Mouse (Mus musculus) bone marrow, adult 2 months (tissue): ENCODE results near the gene Fignl2. TPM values are rescaled to one million over a fixed set of nuclear protein-coding genes. Genes with fewer than 3 reads are reported as not detected.

Experiments used
- H3K27ac ChIP-seq: fragments of 200-500 bp; 2 replicates; pipeline ENCODE4 v1.5.1; 2012; ENCODE audit warnings: low read depth, mild to moderate bottlenecking, control low read depth, inconsistent platforms, low read length; ENCODE audit not compliant: control insufficient read depth, poor library complexity, insufficient read depth
- H3K4me1 ChIP-seq: fragments of 200-500 bp; 2 replicates; pipeline ENCODE4 v1.6.1; 2011; ENCODE audit warnings: low read length; ENCODE audit not compliant: control insufficient read depth, insufficient read depth
- H3K4me3 ChIP-seq: fragments of 200-500 bp; replicated peaks from 2 replicates; pipeline ENCODE3; 2011; ENCODE audit warnings: mild to moderate bottlenecking, low read depth, low read length, control low read depth; ENCODE audit not compliant: control insufficient read depth
- CTCF ChIP-seq: fragments of 200-500 bp; IDR thresholded peaks from 2 replicates; pipeline ENCODE4 v1.5.1; 2011; ENCODE audit warnings: low read length, control low read depth; ENCODE audit not compliant: control insufficient read depth, insufficient read depth
- POLR2A ChIP-seq: fragments of 200-500 bp; IDR thresholded peaks from 2 replicates; pipeline ENCODE4 v1.6.1; 2011; ENCODE audit warnings: low read depth, mild to moderate bottlenecking, control low read depth, low read length, borderline replicate concordance; ENCODE audit not compliant: control insufficient read depth
- WGBS: fragments of 180-500 bp; shearing (Covaris S2); methylation state at CpG from one replicate; pipeline ENCODE4 v1.1.7; 2018; 5-methylcytosine and 5-hydroxymethylcytosine counted together
- polyA plus RNA-seq: library from polyadenylated mRNA; stranded (reverse); fragments of >200 nt; gene quantifications from 2 replicates; pipeline ENCODE4 v1.2.4, GENCODE M21; 2011; ENCODE audit warnings: low replicate concordance; ENCODE audit not compliant: missing spikeins, insufficient read depth, insufficient read length

Gene Fignl2
- polyA plus RNA-seq, 1 experiment = 1.9 TPM

- Histone ChIP-seq H3K27ac (no peak overlapping the region), H3K4me1 (peaks cover 2% of the 10 kb centered on the region), H3K4me3 (no peak overlapping the region)
- WGBS = 70% methylated on average over 7 of the region's 9 CpGs
- TF ChIP-seq CTCF = no peak
- TF ChIP-seq POLR2A = no peak
Measured at GRCm38 (mm10) chr15:101066920-101067696, 11.3 kb downstream of the Fignl2 start.

- WGBS = 71% methylated on average over 6 of the region's 6 CpGs
- Histone ChIP-seq H3K4me3 (no peak overlapping the region), H3K27ac (no peak overlapping the region), H3K4me1 (peaks cover 2% of the 10 kb centered on the region)
- TF ChIP-seq POLR2A = no peak
Measured at GRCm38 (mm10) chr15:101066364-101066847, 12.0 kb downstream of the Fignl2 start.

GRCm38 (mm10) chr15:101065069-101065468 is 13.3 kb downstream of the Fignl2 start:
- Histone ChIP-seq H3K4me1 (peaks cover 2% of the 10 kb centered on the region), H3K27ac (no peak overlapping the region), H3K4me3 (no peak overlapping the region)
- 76% methylated on average over 6 of the region's 6 CpGs for WGBS
- TF ChIP-seq CTCF (no peak), POLR2A (no peak)

- 77% methylated on average over 11 of the region's 11 CpGs for WGBS
- TF ChIP-seq POLR2A (no peak), CTCF (no peak)
- Histone ChIP-seq H3K27ac (no peak overlapping the region), H3K4me3 (no peak overlapping the region), H3K4me1 (peaks cover 2% of the 10 kb centered on the region)
Measured at GRCm38 (mm10) chr15:101060280-101060852, 18.0 kb downstream of the Fignl2 start.

GRCm38 (mm10) chr15:101059570-101060279 is 18.6 kb downstream of the Fignl2 start:
- peaks cover 2% of the 10 kb centered on the region for H3K4me1 ChIP-seq
- WGBS = 74% methylated on average over 9 of the region's 9 CpGs
- TF ChIP-seq POLR2A = no peak
- TF ChIP-seq CTCF = no peak
- no peak overlapping the region for H3K4me3 ChIP-seq
- H3K27ac ChIP-seq = no peak overlapping the region

GRCm38 (mm10) chr15:101056225-101056624 is 22.1 kb downstream of the Fignl2 start:
- Histone ChIP-seq H3K27ac (no peak overlapping the region), H3K4me1 (no peaks in the 10 kb centered on the region), H3K4me3 (no peak overlapping the region)
- TF ChIP-seq CTCF = peak; percentile 22; the same call in 1 of the 2 replicates
- no peak for TF ChIP-seq POLR2A
- 37% methylated on average over 10 of the region's 10 CpGs for WGBS

- Histone ChIP-seq H3K4me3 (no peak overlapping the region), H3K27ac (no peak overlapping the region), H3K4me1 (no peaks in the 10 kb centered on the region)
- no peak for TF ChIP-seq CTCF
- TF ChIP-seq POLR2A = no peak
- WGBS = 78% methylated on average over 10 of the region's 10 CpGs
Measured at GRCm38 (mm10) chr15:101054541-101054940, 23.8 kb downstream of the Fignl2 start.

- H3K4me3 ChIP-seq = no peak overlapping the region
- TF ChIP-seq CTCF (no peak), POLR2A (no peak)
- no peaks in the 10 kb centered on the region for H3K4me1 ChIP-seq
- no peak overlapping the region for H3K27ac ChIP-seq
- 21% methylated on average over 65 of the region's 65 CpGs for WGBS
Measured at GRCm38 (mm10) chr15:101053832-101054459, 24.4 kb downstream of the Fignl2 start.
